Mouse (Mus musculus) neural tube, embryonic 10.5 days (tissue): ENCODE measurements at regions not wholly inside any gene's neighbourhood (a gene's known extent, or its start where the extent isn't known, plus 50 kb on each side); places are given as distances from the start of the nearest gene placed in this dataset.

Source experiments
- DNase-seq: peaks from one replicate; pipeline ENCODE4 v3.0.0-alpha.2; 2017; ENCODE audit warnings: low spot score; ENCODE audit errors: extremely low spot score

GRCm38 (mm10) chr3:103464181-103464580, 110.8 kb upstream of the Syt6 start:
- no peak for DNase-seq

GRCm38 (mm10) chr3:103464729-103465128, 110.3 kb upstream of the Syt6 start:
- no peak for DNase-seq

- no peak for DNase-seq
Measured at GRCm38 (mm10) chr3:103465132-103465690, 109.8 kb upstream of the Syt6 start.

- no peak for DNase-seq
Measured at GRCm38 (mm10) chr3:103465948-103466347, 109.1 kb upstream of the Syt6 start.

GRCm38 (mm10) chr3:103470586-103471400, 104.2 kb upstream of the Syt6 start:
- DNase-seq: no peak

- DNase-seq: no peak
Measured at GRCm38 (mm10) chr3:103472598-103472997, 102.4 kb upstream of the Syt6 start.

- DNase-seq: no peak
Measured at GRCm38 (mm10) chr3:103473336-103473735, 101.7 kb upstream of the Syt6 start.

- DNase-seq: no peak
Measured at GRCm38 (mm10) chr3:103479845-103480543, 95.0 kb upstream of the Syt6 start.

GRCm38 (mm10) chr3:103480676-103481075, 94.4 kb upstream of the Syt6 start:
- no peak for DNase-seq

GRCm38 (mm10) chr3:103483316-103483715, 91.7 kb upstream of the Syt6 start:
- DNase-seq: no peak

- DNase-seq: no peak
Measured at GRCm38 (mm10) chr3:103483762-103484161, 91.3 kb upstream of the Syt6 start.

- no peak for DNase-seq
Measured at GRCm38 (mm10) chr3:103489786-103490185, 85.2 kb upstream of the Syt6 start.

- DNase-seq: no peak
Measured at GRCm38 (mm10) chr3:103490966-103491365, 84.1 kb upstream of the Syt6 start.

- no peak for DNase-seq
Measured at GRCm38 (mm10) chr3:103492211-103492610, 82.8 kb upstream of the Syt6 start.

GRCm38 (mm10) chr3:103493623-103494022, 81.4 kb upstream of the Syt6 start:
- no peak for DNase-seq

GRCm38 (mm10) chr3:103494043-103494442, 81.0 kb upstream of the Syt6 start:
- no peak for DNase-seq

- DNase-seq: no peak
Measured at GRCm38 (mm10) chr3:103496083-103496482, 78.9 kb upstream of the Syt6 start.

GRCm38 (mm10) chr3:103496683-103497082, 78.3 kb upstream of the Syt6 start:
- DNase-seq: no peak

GRCm38 (mm10) chr3:103497696-103498095, 77.3 kb upstream of the Syt6 start:
- DNase-seq: no peak

GRCm38 (mm10) chr3:103498458-103498857, 76.6 kb upstream of the Syt6 start:
- DNase-seq: no peak

GRCm38 (mm10) chr3:103499801-103500200, 75.2 kb upstream of the Syt6 start:
- DNase-seq: no peak

GRCm38 (mm10) chr3:103500366-103500765, 74.7 kb upstream of the Syt6 start:
- no peak for DNase-seq
